Mouse (Mus musculus) C2C12 (cell line): ENCODE results near the gene Nop10.

Experiments
- CEBPB ChIP-seq: IDR thresholded peaks from one replicate; pipeline ENCODE4 v1.6.1; 2011; ENCODE audit warnings: low read depth, mild to moderate bottlenecking, control low read depth, moderate library complexity
- CTCF ChIP-seq: IDR thresholded peaks from one replicate; pipeline ENCODE4 v1.5.1; 2011; ENCODE audit not compliant: control insufficient read depth, insufficient read depth, insufficient read length
- FOSL1 ChIP-seq: IDR thresholded peaks from one replicate; pipeline ENCODE4 v1.8.0; 2011; ENCODE audit warnings: mild to moderate bottlenecking, low read length; ENCODE audit not compliant: poor library complexity, insufficient read depth, severe bottlenecking
- MAX ChIP-seq: IDR thresholded peaks from one replicate; pipeline ENCODE4 v1.6.1; 2011; ENCODE audit warnings: mild to moderate bottlenecking, control low read depth
- MYOD1 ChIP-seq: IDR thresholded peaks from one replicate; pipeline ENCODE4 v1.6.1; 2011; ENCODE audit warnings: low read depth; ENCODE audit not compliant: control insufficient read depth, insufficient read length
- MYOG ChIP-seq: IDR thresholded peaks from one replicate; pipeline ENCODE4 v1.6.1; 2011; ENCODE audit not compliant: control insufficient read depth, insufficient read length; ENCODE audit errors: extremely low read depth
- USF1 ChIP-seq: IDR thresholded peaks from one replicate; pipeline ENCODE4 v1.6.1; 2011; ENCODE audit warnings: low read depth, mild to moderate bottlenecking, control low read depth, moderate library complexity

- TF ChIP-seq CTCF (no peak), MYOG (no peak), USF1 (no peak), MAX (no peak), MYOD1 (no peak), FOSL1 (no peak), CEBPB (no peak)
Measured at GRCm38 (mm10) chr2:112262779-112263295, 1.1 kb downstream of the Nop10 start.
